Mouse (Mus musculus) layer of hippocampus, postnatal 36 days (tissue): Measurements from ENCODE around the gene Olfr223. TPM values are rescaled to one million over a fixed set of nuclear protein-coding genes. Genes with fewer than 3 reads are reported as not detected.
"Not testable (repeated sequence)": the region's sequence is repeated elsewhere in the genome, so short reads cannot be mapped to it uniquely, and the experiment has no call there.

Experiments used
- DNase-seq, 2 experiments: peaks; one replicate each; pipeline ENCODE4 v3.0.0; 2022
- total RNA-seq, 2 experiments: library from RNA; stranded (reverse); gene quantifications; 2 replicates each; pipeline ENCODE4 v1.2.3; 2021

Gene Olfr223
- total RNA-seq: not detected

DNA sequence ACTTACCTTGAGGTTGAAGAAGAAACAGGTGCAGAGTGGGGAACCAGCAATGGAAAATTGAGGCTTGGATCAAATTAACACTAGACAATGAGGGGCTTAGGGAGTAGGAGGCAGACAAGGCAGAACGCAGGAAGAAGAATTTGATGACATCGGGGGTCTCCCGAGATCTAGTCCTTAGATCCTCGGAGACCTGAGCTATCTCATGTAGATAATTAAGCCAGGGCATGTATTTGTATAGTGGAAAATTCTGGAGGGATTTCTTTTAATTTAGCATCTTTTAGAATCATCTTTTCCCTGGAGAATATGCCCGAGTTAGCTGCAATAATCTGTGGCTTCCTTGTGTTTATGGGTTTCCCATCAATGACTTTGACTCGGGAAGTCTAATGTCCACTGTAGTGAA lies at the start of gene Olfr223:
TSS of gene Olfr223 (minus strand) at position 101 of the 400 bp plus-strand sequence.
- DNase-seq: no peak

DNA sequence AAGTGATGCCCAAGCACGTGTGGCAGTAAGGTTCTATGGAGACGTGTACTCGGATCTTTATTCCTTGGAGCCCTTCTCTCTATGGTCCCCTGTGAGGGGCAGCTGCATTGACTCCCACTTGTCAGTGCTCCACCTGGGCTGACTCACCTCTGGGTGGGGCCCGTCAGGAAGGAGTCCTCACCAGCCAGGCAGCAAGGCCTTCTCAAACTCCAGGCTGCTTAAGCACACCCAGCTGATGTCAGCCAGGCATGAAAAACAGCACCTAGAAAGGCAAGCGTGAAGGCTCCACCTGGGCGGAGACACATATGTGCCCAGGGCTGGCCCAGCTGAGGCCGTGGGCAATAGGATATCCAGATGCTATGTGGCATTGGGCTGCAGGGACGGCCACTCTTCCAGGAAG lies 49.3 kb upstream of the Olfr223 start:
- no peak for DNase-seq

DNA sequence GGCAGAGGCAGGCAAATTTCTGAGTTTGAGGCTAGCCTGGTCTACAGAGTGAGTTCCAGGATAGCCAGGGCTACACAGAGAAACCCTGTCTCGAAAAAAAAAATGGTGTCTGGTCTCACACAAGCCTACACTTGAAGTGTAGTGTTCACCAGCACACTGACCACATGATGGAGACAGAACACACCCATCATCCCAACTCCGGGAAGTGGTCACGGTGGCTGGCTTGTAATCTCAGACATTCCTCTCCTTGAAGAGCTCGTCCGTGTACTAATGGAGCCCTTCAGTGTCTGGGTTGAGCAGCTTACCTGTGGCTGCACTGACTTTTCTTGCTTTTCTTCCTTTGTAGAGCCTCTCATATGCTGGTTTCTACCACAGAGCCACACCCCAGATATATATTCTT lies 48.1 kb upstream of the Olfr223 start:
- no peak for DNase-seq

DNA sequence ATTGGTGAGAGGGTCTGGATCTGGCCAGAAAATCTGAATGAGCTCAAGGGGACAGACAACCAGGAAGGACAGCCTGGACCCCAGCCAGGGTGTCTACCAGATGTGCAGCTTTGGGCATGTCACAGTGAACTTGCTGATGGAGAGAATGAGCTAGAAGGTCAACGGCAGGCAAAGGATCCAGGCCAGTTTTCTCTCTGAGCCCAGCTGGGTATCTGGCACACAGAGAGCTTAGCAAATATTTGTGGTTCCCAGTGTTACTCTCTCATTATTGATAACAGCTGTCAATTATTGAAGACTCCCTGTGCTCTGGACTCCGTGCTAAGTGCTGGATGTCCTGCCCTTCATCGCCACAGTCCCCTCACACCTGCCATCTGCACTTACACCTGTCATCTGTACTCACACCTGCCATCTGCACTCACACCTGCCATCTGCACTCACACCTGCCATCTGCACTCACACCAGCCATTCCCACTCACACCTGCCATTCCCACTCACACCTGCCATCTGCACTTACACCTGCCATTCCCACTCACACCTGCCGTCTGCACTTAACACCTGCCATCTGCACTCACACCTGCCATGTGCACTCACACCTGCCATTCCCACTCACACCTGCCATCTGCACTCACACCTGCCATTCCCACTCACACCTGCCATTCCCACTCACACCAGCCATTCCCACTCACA lies 47.0 kb upstream of the Olfr223 start:
- no peak for DNase-seq

DNA sequence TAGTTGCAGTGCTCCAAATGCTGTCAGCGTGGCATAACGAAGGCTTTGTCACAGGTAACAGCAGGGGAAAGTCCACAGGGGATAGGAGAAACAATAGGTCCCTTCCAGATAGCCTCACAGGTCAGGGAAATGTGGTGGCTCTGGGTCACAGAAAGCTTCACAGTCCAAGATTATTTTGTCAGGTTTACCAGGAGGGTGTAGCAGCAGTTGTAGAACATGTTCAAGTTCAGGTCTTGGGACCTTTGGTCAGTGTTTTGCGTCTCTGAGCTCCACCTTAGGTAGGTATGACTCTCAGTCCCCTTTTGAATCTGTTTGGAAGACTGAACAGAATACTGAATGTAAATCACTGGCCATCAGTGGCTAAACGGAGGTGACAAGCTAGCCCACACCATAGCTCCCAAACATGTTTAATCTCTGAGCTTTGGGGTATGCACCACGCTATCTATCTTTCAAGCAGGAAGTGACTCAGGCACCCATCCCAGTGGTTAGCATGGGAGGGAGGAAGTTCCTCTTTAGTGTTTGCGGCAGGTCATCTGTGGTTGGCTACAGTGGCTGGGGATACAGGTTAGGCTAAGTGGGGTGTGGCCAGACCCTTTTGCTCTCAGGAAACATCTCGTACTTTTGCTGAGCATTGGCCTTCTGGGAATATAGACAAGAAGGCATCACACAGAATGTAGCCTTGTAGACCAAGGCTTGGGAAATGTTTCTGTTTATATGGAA lies 43.8 kb upstream of the Olfr223 start:
- DNase-seq: no peak

DNA sequence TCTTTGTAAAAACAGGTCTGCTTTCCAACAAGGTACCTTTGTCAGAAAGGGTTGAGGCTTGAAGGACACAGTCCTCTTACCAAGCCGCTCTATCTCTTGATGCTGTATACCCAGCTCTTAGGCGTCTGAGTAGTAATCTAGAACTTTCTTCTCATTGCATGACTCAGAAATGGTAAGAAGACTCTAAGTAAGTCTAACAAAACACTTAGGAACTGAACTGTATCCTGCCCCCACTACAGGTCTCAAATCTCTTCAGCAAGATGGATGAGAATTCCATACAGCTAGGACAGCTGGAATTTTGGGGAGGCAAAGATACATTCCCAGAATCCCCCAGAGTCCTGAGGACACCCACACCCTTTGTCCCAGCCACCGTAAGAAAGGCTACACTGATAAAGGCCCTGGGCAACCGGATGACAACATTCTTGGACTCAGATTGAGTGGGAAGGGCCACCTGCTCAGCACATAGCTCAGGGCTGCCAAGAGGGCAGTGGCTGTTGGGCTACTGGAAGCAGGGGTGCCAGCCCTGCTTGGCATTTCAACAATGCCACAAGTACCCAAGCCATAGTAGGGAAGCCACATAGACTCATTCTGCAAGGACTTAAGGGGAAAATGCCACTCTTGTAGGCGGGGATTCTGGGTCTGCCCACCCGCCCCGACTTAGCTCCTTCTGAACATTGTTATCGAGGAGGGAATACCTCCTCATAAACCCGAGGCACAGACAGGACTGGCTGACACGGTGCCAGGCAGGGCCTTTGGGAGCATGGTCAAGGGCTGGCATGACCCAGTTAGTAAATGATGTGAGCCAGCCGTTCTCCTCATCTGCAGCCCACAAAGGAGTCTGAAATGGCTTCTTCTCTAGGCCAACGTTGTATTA lies 43.0 kb upstream of the Olfr223 start:
- no peak for DNase-seq

DNA sequence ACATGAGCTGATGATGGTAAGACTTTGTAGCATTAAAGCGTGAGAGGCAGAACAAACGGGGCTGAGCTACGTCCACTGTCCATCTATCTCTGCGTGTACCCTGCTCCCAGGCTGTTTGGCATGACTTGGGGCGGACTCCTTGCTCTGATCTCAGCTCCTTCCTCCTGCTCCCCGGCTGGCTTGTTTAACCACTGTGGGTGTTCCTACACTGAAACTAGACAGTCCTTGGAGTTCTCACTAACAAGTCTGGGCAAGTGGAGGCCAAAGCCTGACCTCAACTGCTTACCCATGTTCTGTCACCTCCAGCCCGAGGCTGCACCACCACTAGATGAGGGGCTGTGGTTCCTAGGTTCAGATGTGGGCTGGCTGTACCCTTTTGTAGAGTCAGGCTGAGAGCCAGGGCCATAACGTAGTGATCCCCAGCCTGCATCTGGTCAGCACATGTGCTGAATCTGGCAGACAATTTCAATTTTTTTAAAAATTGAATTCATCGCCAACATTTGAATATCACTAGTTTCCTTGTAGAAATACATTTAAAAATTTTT lies 42.2 kb upstream of the Olfr223 start:
- DNase-seq: no peak

DNA sequence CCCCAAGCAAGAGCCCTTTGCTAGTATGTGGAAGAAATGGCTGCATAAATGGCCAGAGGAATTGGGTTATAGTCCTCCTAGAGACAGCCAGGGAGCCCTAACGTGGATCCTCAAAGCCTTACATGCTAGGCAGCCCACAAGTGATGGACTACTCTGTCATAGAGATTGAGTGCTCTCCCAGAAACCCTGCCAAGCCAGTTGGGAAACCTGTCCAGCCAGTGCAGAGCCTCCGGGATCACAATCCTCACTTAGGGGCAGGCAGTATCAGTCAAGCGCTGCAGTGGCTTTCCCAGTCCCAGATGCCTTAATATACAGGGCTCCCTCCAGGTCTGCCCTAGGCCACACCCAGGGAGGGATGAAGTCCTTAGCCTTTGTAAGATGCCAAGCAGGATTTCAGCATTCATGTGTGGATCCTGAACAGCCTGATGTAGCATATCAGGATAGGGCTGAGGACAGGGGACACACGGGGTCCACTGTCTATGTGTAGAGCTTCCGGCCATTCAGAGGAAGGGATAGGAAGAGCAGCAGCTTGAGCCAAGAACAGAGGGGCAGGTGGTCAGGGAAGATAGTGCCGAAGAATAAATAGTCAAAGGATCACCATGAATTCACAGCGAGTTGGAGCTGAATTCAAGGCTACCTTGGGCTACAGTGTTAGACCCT lies 41.0 kb upstream of the Olfr223 start:
- DNase-seq: no peak

DNA sequence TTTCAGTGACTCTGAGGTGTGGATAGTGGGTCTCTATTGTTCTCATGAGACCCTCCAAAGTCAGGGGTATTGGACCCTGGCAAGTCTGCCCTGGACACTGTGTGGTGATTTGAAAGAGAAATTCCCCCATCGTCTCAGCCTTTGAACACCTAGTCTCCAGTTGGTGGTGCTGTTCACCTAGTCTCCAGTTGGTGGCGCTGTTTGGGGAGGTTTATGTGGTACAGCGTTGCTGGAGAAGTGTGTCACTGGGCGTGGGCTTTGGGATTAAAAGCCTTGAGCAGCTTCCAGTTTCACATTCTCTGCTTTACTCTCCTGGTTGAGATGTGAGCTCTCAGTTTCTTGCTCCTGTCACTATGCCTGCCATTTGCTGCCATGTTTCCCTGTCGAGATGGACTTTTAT lies 39.9 kb upstream of the Olfr223 start:
- peak in 1 of 2 experiments; percentile 24 for DNase-seq

DNA sequence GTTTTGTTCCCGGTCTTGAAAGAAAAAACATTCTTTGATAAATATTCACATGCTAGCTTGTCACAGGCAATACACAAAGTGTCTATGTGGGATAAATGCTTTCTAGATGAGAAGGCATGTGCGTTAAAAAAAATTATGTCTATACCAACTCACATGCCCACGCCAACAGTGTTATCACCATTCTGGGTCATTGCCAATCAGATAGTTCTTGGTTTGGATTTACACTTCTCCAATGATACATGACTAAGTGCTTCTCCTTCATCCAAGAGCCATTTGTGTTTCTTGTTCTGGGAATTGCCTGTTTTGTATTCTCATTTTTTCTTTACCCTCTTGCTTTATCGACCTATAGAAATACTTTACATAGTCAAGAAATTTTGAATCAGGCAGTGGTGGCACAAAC lies 38.9 kb upstream of the Olfr223 start:
- DNase-seq: no peak

DNA sequence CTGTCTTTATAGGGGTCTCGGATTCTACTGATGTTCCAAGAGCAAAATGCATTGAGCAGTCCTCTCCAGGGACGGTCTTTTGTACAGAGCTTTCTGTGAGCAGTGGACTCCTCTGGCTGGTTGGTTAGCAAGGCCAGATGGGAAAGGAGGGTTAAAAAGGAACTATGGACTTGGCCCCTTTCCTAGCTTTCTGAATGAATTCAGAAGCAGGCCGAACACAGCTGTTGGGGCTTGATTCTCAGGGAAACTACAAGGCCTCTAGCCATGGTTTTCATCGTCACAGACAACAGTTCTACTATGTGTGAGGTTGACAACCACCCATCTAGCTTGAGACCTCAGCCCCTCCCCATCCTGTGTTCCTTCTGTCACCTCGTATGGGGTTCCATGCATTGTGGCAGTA lies 36.8 kb upstream of the Olfr223 start:
- DNase-seq: no peak

DNA sequence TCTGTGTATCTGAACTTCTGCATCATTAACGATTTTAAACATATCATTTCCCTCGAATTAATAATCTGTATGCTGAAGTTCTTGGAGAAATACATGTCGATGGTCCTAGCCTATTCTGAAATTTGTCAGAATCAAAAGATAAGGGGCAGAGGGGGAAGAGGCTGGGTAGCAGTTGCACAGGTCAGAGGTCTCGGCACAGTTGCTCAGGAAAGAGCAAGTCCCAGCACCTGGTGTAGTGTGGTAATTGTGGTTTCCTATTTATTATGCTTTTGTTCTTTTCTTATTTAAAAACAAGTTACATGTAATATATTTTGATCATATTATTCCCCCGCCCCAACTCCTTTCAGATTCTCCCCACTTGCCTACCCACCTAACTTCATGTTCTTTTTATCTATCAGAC lies 35.1 kb upstream of the Olfr223 start:
- DNase-seq: no peak

DNA sequence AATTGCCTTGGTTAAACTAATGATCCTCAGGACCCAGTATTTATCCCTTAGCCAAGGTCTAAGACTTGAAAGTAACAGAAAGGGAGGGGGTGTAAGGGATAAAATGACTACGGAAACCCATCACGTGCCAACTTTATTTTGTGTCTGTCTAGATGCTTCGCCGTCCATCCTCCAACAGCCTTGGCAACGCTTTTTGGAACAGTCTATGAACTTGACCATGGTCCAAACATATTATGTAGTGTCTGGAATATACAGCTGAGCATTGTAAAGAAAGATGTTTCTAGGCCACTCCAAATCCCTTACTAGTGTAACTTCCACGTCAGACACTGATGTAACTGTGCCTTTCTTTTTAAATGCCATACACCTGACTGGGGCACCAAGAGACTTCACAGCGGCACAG lies 33.1 kb upstream of the Olfr223 start:
- DNase-seq: no peak

DNA sequence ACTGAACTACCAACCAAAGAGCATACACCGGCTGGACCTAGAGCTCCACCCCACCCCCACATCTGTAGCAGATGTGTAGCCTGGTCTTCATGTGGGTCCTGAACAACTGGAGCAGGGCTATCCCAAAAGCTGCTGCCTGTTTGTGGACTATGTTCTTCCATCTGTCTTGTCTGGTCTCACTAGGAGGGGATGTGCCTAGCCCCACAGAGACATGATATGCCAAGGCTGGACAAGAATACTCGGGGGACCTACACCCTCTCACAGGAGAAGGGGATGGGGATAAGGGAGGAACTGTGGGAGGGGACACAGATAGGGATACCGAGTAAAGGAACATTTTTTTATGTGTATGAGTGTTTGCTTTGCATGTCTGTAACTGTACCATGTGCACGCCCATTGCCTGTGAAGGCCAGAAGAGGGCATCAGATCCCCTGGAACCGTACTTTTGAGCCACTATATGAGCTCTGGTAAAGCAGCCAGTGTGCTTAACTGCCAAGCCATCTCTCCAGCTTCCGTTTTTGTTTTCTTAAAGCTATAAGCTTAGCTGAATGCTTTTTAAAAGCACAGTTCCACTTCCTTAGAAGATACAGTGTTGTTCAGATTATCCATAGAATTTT lies 31.0 kb upstream of the Olfr223 start:
- peak; percentile 41 to 45 for DNase-seq

DNA sequence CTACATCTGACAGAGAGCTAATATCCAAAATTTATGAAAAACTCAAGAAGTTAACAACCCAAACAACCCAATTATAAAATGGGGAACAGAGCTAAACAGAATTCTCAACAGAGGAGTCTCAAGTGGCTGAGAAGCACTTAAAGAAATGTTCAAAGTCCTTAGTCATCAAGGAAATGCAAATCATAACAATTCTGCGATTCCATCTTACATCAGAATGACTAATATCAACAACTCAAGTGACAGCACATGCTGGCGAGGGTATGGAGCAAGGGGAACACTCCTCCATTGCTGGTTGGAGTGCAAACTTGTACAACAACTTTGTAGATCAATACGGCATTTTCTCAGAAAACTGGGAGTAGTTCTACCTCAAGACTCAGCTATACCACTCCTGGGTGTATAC lies 29.1 kb upstream of the Olfr223 start:
- no peak for DNase-seq

DNA sequence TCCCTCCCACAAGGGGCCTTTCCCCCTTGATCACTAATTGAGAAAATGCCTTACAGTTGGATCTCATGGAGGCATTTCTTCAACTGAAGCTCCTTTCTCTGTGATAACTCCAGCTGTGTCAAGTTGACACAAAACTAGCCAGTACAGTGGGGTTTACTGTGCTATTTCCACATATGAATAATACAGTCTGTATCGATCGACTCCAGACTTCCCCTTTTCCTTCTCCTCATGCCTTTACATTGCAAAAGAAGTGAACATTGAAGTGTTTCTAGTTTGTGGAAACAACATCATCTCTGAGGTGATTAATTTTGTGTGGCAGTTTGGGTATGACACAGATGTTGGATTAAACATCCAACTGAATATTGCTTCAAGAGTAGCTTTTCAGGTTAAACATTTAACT lies 23.9 kb upstream of the Olfr223 start:
- DNase-seq: not testable (repeated sequence)

DNA sequence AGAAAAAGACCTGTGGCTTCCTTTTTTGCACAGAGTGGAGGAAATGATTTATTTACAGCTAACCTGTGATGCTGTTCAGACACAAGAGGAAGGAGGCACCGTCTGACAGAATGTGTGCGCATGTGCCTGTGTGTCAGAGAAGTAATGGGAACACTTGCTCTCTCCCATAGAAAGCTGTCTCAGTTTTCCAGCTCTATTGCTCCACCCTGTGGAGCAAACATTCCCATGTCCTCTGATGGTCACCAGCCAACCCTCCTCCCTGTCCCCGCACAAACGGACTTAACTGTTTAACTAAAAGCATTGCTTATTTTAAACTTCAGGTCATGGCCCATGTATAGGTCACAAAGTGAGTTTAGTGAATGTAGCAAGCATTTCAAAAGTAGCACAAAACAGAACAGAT lies 21.0 kb upstream of the Olfr223 start:
- DNase-seq: peak in 1 of 2 experiments; percentile 37

DNA sequence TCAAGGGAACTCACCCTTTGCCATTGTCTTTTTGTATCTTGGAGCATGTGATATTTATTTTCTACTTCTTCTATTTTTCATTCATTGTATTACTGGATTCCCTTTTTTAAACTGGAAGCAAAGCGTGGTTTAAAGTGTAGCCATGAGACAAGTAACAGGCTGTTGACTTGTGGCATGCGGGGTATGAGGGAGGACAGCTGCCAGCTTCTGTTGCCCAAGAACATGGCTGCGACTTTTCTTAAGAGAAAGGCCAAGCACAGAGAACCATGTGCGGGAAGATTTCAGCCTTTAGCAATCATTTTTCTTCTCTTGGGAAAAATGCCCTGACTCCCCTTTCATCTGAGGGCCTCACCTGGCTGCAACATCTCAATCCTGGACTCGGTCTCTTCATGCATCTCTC lies 18.6 kb upstream of the Olfr223 start:
- DNase-seq: no peak

DNA sequence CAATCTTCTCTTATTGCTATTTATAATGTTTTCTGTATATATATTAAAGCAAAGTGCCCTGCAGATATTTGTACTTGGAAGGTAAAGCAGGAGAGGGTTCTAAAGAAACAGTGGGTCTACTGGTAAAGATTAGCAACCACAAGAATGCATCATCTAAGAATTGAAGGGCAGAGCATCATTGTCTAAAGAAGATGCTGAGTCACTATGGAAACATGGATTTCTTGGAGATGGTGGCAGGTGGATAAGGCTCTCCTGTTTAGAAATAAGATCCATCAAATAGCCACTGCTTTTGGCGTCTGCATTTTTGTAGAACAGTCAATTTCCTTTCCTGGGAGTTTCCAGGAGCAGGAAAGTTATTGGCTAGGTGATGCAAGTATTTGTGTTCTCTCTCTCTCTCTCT lies 9.2 kb upstream of the Olfr223 start:
- no peak for DNase-seq

DNA sequence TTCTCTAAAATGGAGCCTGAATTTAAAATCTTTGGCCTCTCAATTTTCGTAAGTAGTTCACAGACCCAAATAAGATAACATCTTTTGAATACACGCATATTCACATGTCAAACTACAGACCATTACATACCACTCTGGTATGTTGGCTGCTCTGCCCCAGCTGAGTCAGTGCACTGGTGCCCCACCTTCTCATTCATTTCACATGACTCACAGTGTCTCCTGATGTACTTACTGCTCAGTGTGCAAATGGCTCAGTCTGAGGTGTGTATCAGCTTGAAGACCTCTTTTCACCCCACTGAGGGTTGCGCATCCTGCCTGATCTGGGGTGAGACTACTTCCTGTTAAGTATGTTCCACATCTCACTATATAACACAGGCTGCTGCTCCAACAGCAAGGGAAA lies 7.8 kb upstream of the Olfr223 start:
- DNase-seq: no peak

DNA sequence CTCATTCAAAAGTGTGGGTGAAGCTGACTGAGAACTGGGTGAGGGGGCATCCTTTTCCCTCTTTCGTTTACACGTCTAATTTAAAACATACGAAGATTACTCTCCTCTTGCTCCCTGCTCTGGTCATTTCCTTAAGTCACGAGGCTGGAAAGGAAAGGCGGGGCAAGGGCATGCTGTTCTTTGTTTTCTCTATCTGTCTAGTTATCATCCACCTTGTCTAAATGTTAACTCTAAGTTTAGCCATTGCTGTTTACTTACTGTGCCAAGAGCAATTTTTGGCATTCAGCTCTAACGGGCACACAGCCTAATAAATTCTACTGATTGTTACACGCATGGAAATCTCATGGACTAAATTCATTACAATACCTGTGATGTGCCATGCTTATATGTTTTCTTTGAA lies 6.1 kb upstream of the Olfr223 start:
- no peak for DNase-seq

DNA sequence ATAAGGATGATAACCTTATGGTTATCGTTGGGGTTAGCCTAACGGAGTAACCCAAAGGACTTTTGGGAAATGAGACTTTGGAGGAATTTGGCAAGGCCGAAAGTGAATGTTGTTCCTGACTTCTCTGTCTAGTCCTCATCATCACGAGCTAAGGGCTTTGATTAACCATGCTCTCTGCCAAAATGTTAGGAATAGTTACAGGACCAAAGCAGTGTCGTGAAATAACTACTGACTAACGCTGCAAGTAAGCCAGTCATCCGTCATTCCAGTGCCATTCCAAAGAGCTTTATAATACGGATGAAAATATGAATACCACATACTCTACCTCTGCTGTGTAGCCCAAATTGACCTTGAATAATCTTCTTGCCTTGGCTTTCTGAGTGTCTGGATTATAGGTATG lies 3.9 kb upstream of the Olfr223 start:
- no peak for DNase-seq
